Mouse (Mus musculus): ENCODE results near the gene Wnt10a. TPM values are rescaled to one million over a fixed set of nuclear protein-coding genes. Genes with fewer than 3 reads are reported as not detected.

Gene Wnt10a
- polyA plus RNA-seq (2015; fragmentation: Nextera tagmentation; extraction: Ambion mirVana): 0.57 and 0.69 TPM in 2 replicates

- H3K9ac ChIP-seq: peak within 1 kb of the TSS; percentile 15; the same call in 1 of the 2 replicates
- ATAC-seq (ENCODE audit: low FRiP score, low read depth): no peak
- no peaks in the 10 kb centered on the region for H3K36me3 ChIP-seq
- peaks cover 87% of the 10 kb centered on the region for H3K27me3 ChIP-seq
- peak within 1 kb of the TSS; percentile 33 for H3K4me3 ChIP-seq
- H3K4me2 ChIP-seq: peak within 1 kb of the TSS; percentile 67
- WGBS: 3% methylated on average over 11 of the region's 11 CpGs
- H3K9me3 ChIP-seq: no peaks in the 10 kb centered on the region
- H3K27ac ChIP-seq (replicated peaks): no peak within 1 kb of the TSS
- H3K4me1 ChIP-seq (replicated peaks): peaks cover 29% of the 10 kb centered on the region
Observed at GRCm38 (mm10) chr1:74791249-74791648, at the start of gene Wnt10a. Wnt10a (plus strand) TSS chr1:74791516.

GRCm38 (mm10) chr1:74747335-74747734 lies 44.0 kb upstream of the Wnt10a start:
- Histone ChIP-seq H3K27me3 (0 out of 2 replicates have a peak, but pooled peaks cover 3% of the 10 kb centered on the region), H3K9me3 (no peaks in the 10 kb centered on the region), H3K36me3 (no peaks in the 10 kb centered on the region), H3K4me1 (replicated peaks) (no peaks in the 10 kb centered on the region), H3K4me3 (no peak overlapping the region), H3K4me2 (no peak overlapping the region), H3K27ac (replicated peaks) (no peak overlapping the region), H3K9ac (no peak overlapping the region)
- WGBS: 80% methylated on average over 5 of the region's 5 CpGs
- no peak for ATAC-seq (ENCODE audit: low FRiP score, low read depth)

GRCm38 (mm10) chr1:74748643-74749271 lies 42.6 kb upstream of the Wnt10a start, which contains the start of gene Prkag3:
Prkag3 (minus strand) TSS chr1:74749221.
- H3K9ac ChIP-seq: no peak within 1 kb of the TSS
- no peak for ATAC-seq (ENCODE audit: low FRiP score, low read depth)
- H3K4me3 ChIP-seq: 0 out of 2 replicates have a peak within 1 kb of the TSS, but pooled peaks have one; percentile 14

GRCm38 (mm10) chr1:74749301-74749700 lies 42.0 kb upstream of the Wnt10a start:
- Histone ChIP-seq H3K9me3 (no peaks in the 10 kb centered on the region), H3K9ac (no peak overlapping the region), H3K4me3 (no peak overlapping the region), H3K36me3 (no peaks in the 10 kb centered on the region), H3K4me1 (replicated peaks) (no peaks in the 10 kb centered on the region), H3K4me2 (no peak overlapping the region), H3K27ac (replicated peaks) (no peak overlapping the region), H3K27me3 (0 out of 2 replicates have a peak, but pooled peaks cover 3% of the 10 kb centered on the region)
- WGBS: 69% methylated on average over 7 of the region's 7 CpGs
- ATAC-seq (ENCODE audit: low FRiP score, low read depth): no peak

More at GRCm38 (mm10) chr1:74748643-74749271, 42.6 kb upstream of the Wnt10a start, which contains the start of gene Prkag3:
- Histone ChIP-seq H3K27me3 (0 out of 2 replicates have a peak, but pooled peaks cover 3% of the 10 kb centered on the region), H3K4me2 (peak within 1 kb of the TSS; percentile 42), H3K9me3 (no peaks in the 10 kb centered on the region), H3K4me1 (replicated peaks) (no peaks in the 10 kb centered on the region), H3K27ac (replicated peaks) (no peak within 1 kb of the TSS), H3K36me3 (no peaks in the 10 kb centered on the region)
- 9% methylated on average over 30 of the region's 30 CpGs for WGBS

GRCm38 (mm10) chr1:74750683-74751082 lies 40.6 kb upstream of the Wnt10a start:
- 80% methylated on average over 4 of the region's 4 CpGs for WGBS
- no peak for ATAC-seq (ENCODE audit: low FRiP score, low read depth)
- Histone ChIP-seq H3K4me2 (no peak overlapping the region), H3K4me1 (replicated peaks) (no peaks in the 10 kb centered on the region), H3K27ac (replicated peaks) (no peak overlapping the region), H3K27me3 (0 out of 2 replicates have a peak, but pooled peaks cover 3% of the 10 kb centered on the region), H3K9ac (no peak overlapping the region), H3K4me3 (no peak overlapping the region), H3K9me3 (no peaks in the 10 kb centered on the region), H3K36me3 (no peaks in the 10 kb centered on the region)

- 86% methylated on average over 8 of the region's 8 CpGs for WGBS
- H3K9ac ChIP-seq: no peak overlapping the region
- ATAC-seq (ENCODE audit: low FRiP score, low read depth): no peak
- no peak overlapping the region for H3K4me2 ChIP-seq
- no peaks in the 10 kb centered on the region for H3K36me3 ChIP-seq
- no peak overlapping the region for H3K4me3 ChIP-seq
- no peak overlapping the region for H3K27ac ChIP-seq (replicated peaks)
- no peaks in the 10 kb centered on the region for H3K4me1 ChIP-seq (replicated peaks)
- no peaks in the 10 kb centered on the region for H3K9me3 ChIP-seq
- 0 out of 2 replicates have a peak, but pooled peaks cover 3% of the 10 kb centered on the region for H3K27me3 ChIP-seq
Observed at GRCm38 (mm10) chr1:74752150-74752549, 39.2 kb upstream of the Wnt10a start.

- no peak overlapping the region for H3K9ac ChIP-seq
- no peak overlapping the region for H3K4me2 ChIP-seq
- H3K27me3 ChIP-seq: 0 out of 2 replicates have a peak, but pooled peaks cover 3% of the 10 kb centered on the region
- H3K4me1 ChIP-seq (replicated peaks): no peaks in the 10 kb centered on the region
- WGBS: 93% methylated on average over 3 of the region's 3 CpGs
- H3K27ac ChIP-seq (replicated peaks): no peak overlapping the region
- no peaks in the 10 kb centered on the region for H3K36me3 ChIP-seq
- ATAC-seq (ENCODE audit: low FRiP score, low read depth): no peak
- H3K4me3 ChIP-seq: no peak overlapping the region
- H3K9me3 ChIP-seq: no peaks in the 10 kb centered on the region
Observed at GRCm38 (mm10) chr1:74752833-74753232, 38.5 kb upstream of the Wnt10a start.

- Histone ChIP-seq H3K27ac (replicated peaks) (no peak overlapping the region), H3K4me2 (no peak overlapping the region), H3K9me3 (no peaks in the 10 kb centered on the region), H3K4me1 (replicated peaks) (no peaks in the 10 kb centered on the region), H3K36me3 (no peaks in the 10 kb centered on the region), H3K27me3 (no peaks in the 10 kb centered on the region), H3K9ac (no peak overlapping the region), H3K4me3 (no peak overlapping the region)
- ATAC-seq (ENCODE audit: low FRiP score, low read depth): no peak
- WGBS: 90% methylated on average over 8 of the region's 8 CpGs
Observed at GRCm38 (mm10) chr1:74753266-74753974, 37.9 kb upstream of the Wnt10a start.

- WGBS: 76% methylated on average over 5 of the region's 5 CpGs
- no peaks in the 10 kb centered on the region for H3K4me1 ChIP-seq (replicated peaks)
- no peak overlapping the region for H3K4me2 ChIP-seq
- ATAC-seq (ENCODE audit: low FRiP score, low read depth): no peak
- H3K9me3 ChIP-seq: no peaks in the 10 kb centered on the region
- H3K4me3 ChIP-seq: no peak overlapping the region
- no peak overlapping the region for H3K9ac ChIP-seq
- no peaks in the 10 kb centered on the region for H3K36me3 ChIP-seq
- H3K27me3 ChIP-seq: no peaks in the 10 kb centered on the region
- no peak overlapping the region for H3K27ac ChIP-seq (replicated peaks)
Observed at GRCm38 (mm10) chr1:74754175-74754785, 37.0 kb upstream of the Wnt10a start.

GRCm38 (mm10) chr1:74759773-74760172 lies 31.5 kb upstream of the Wnt10a start:
- Histone ChIP-seq H3K4me1 (replicated peaks) (no peaks in the 10 kb centered on the region), H3K9ac (no peak overlapping the region), H3K36me3 (no peaks in the 10 kb centered on the region), H3K9me3 (no peaks in the 10 kb centered on the region), H3K27me3 (peaks cover 12% of the 10 kb centered on the region), H3K4me3 (no peak overlapping the region), H3K4me2 (no peak overlapping the region), H3K27ac (replicated peaks) (no peak overlapping the region)
- no peak for ATAC-seq (ENCODE audit: low FRiP score, low read depth)
- 31% methylated on average over 4 of the region's 4 CpGs for WGBS

- Histone ChIP-seq H3K27ac (replicated peaks) (no peak overlapping the region), H3K9me3 (no peaks in the 10 kb centered on the region), H3K4me3 (no peak overlapping the region), H3K4me1 (replicated peaks) (no peaks in the 10 kb centered on the region), H3K4me2 (no peak overlapping the region), H3K27me3 (peaks cover 25% of the 10 kb centered on the region), H3K36me3 (no peaks in the 10 kb centered on the region), H3K9ac (no peak overlapping the region)
- no peak for ATAC-seq (ENCODE audit: low FRiP score, low read depth)
- 5% methylated on average over 6 of the region's 6 CpGs for WGBS
Observed at GRCm38 (mm10) chr1:74763081-74763480, 28.2 kb upstream of the Wnt10a start.

Measured in hindbrain, embryonic 15.5 days (tissue).